Mouse (Mus musculus) embryonic facial prominence, embryonic 15.5 days (tissue): Measurements from ENCODE around the gene Olfr704. TPM values are rescaled to one million over a fixed set of nuclear protein-coding genes. Genes with fewer than 3 reads are reported as not detected.

Source experiments
- polyA plus RNA-seq: library from polyadenylated mRNA; unstranded; fragments of >200 nt; fragmentation: Nextera tagmentation; extraction: Ambion mirVana; gene quantifications from 2 replicates; pipeline ENCODE4 v1.2.1, GENCODE M21; 2015

Gene Olfr704
- polyA plus RNA-seq, 1 experiment from 2014 or later = not detected

Other genes with a start within 250 kb of the Olfr704 start
- gene Olfr693, start 182.6 kb upstream of the Olfr704 start, polyA plus RNA-seq = 0.11 TPM in 1 of 2 replicates, not detected in the other
- gene Olfr694, start 171.4 kb upstream of the Olfr704 start, polyA plus RNA-seq = not detected in 2 replicates
- gene Olfr695, start 146.8 kb upstream of the Olfr704 start, polyA plus RNA-seq = not detected in 2 replicates
- not detected in 2 replicates for gene Olfr697, start 120.7 kb upstream of the Olfr704 start, polyA plus RNA-seq
- gene Olfr698, start 107.8 kb upstream of the Olfr704 start, polyA plus RNA-seq = not detected in 2 replicates
- 0.07 TPM in 2 replicates for gene Olfr699, start 70.0 kb upstream of the Olfr704 start, polyA plus RNA-seq
- not detected in 2 replicates for gene Olfr700, start 54.4 kb upstream of the Olfr704 start, polyA plus RNA-seq
- not detected in 2 replicates for gene Olfr701, start 49.1 kb upstream of the Olfr704 start, polyA plus RNA-seq
- not detected in 2 replicates for gene Olfr702, start 29.3 kb upstream of the Olfr704 start, polyA plus RNA-seq
- gene Olfr703, start 19.8 kb upstream of the Olfr704 start, polyA plus RNA-seq = not detected in 2 replicates
- gene Olfr705, start 13.7 kb downstream of the Olfr704 start, polyA plus RNA-seq = not detected in 2 replicates
- 0.05 TPM in 1 of 2 replicates, not detected in the other for gene Olfr706, start 25.0 kb downstream of the Olfr704 start, polyA plus RNA-seq
- gene Olfr707, start 38.1 kb downstream of the Olfr704 start, polyA plus RNA-seq = 0.16 TPM in 1 of 2 replicates, not detected in the other
- gene Olfr1532-ps1, start 44.8 kb downstream of the Olfr704 start, polyA plus RNA-seq = 0.12 TPM in 1 of 2 replicates, not detected in the other
- 0.05 TPM in 1 of 2 replicates, not detected in the other for gene Olfr709-ps1, start 69.0 kb downstream of the Olfr704 start, polyA plus RNA-seq
- not detected in 2 replicates for gene Olfr710, start 85.1 kb downstream of the Olfr704 start, polyA plus RNA-seq
- gene Olfr6, start 100.8 kb downstream of the Olfr704 start, polyA plus RNA-seq = 0.11 TPM in 1 of 2 replicates, not detected in the other
- not detected in 2 replicates for gene Olfr711, start 112.3 kb downstream of the Olfr704 start, polyA plus RNA-seq
- gene Olfr2, start 142.9 kb downstream of the Olfr704 start, polyA plus RNA-seq = not detected in 2 replicates
- 0.16 TPM in 1 of 2 replicates, not detected in the other for gene Olfr713, start 168.0 kb downstream of the Olfr704 start, polyA plus RNA-seq
- not detected in 2 replicates for gene Olfr714, start 207.8 kb downstream of the Olfr704 start, polyA plus RNA-seq
- gene Olfr17, start 230.0 kb downstream of the Olfr704 start, polyA plus RNA-seq = 0.08 and 0.12 TPM in 2 replicates
- not detected in 2 replicates for gene Olfr715b, start 247.2 kb downstream of the Olfr704 start, polyA plus RNA-seq